Mouse (Mus musculus) monocyte, adult 5-6 weeks (primary cell): ENCODE measurements around the gene Mfap4. TPM values are rescaled to one million over a fixed set of nuclear protein-coding genes. Genes with fewer than 3 reads are reported as not detected.

Experiments used
- ATAC-seq: fragments of 153-309, 156-312 bp; replicated peaks from 2 replicates; pipeline ENCODE4 v1.8.0; 2017; ENCODE audit warnings: mild to moderate bottlenecking; ENCODE audit not compliant: low TSS enrichment, insufficient number of reproducible peaks, severe bottlenecking, poor library complexity, low FRiP score
- total RNA-seq: library from RNA; stranded (forward); fragments of 200-1000, 200-491, 200-594 nt; gene quantifications from 3 replicates; pipeline ENCODE4 v1.2.3, GENCODE M21; 2017

Gene Mfap4
- not detected in 3 replicates for total RNA-seq

DNA sequence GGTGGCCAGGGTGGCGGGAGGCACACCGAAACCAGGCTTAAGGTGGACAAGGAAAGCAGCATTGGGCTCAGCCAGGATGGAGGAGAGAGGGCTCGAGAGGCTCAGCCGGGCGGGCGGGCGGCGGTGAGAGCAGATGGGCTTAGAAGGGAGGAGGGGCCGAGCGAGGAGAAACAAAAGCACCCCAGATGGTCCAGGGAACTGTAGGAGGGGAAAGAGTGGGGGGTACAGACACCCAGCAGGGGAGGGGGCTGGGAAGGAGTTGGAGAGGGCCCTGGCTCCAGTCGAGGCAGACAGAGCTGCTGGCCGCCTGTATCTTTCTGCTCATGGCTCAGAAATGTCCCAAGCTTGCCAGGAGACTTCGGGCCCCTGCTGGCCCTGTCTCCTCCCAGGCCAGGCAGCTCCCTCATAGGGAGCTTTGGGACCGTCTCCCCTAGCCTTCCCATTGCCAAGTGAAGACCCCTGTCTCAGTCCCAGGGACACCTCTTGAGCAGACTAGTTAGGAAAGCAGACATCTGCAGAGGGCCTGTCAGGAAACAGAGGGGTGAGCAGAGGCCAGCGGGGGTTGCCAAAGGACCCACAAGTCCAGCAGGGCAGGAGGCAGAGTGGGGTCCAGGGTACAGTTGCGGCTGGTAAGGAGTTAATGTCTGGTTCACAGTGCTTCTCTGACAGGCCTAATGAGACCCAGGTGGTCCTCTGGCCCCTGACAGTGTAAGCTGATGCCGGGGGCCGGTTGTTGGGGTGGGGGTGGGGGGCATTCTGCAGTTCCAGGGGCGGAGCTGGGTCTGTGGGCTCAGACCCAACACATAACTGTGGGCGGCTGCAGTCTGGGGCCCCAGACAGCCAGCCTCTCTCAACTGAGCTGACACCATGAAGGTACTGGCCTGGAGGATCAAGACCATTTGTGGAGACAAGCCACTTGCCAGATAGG lies at the start of gene Mfap4:
TSS of gene Mfap4 (plus strand) at position 819 of the 928 bp plus-strand sequence.
- ATAC-seq: no peak

DNA sequence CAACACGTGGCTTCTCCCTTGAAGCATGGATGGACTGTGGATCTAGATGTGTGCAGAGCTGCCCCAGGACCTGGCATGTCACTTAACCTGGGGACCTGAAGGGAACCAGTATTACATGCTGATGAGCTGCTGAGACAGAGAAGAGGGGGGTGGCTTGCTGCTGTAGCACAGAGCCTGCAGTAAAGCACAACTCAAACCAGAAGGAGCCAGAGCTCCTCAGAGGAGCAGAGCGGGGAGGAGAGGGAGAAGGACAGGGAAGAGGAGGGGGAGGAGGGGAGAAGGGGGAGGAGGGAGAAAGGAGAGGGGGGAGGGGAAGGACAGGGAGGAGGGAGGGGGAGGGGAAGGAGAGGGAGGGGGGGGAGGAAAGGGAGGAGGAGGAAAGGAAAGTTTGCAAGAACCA lies 48.9 kb upstream of the Mfap4 start:
- ATAC-seq: no peak

DNA sequence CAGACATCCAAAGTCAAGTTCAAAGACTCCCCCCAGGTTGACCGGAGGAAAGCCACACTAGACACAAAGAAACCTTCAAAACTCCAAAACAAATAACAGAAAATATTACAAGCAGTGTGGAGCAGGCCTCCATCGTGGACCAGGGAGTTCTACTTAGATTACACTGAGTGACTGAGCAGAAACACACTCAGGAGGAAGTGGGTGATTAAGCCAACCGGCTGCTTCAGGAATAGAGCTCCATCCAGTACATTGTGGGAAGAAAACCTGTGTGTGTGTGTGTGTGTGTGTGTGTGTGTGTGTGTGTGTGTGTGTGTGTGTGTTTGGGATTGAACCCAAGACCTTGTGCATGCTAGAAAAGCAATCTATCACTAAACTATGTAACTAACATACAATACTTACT lies 46.1 kb upstream of the Mfap4 start:
- ATAC-seq: no peak

- ATAC-seq: no peak
These were observed 44.8 kb upstream of the Mfap4 start for GRCm38 (mm10) chr11:61440416-61440815.

DNA sequence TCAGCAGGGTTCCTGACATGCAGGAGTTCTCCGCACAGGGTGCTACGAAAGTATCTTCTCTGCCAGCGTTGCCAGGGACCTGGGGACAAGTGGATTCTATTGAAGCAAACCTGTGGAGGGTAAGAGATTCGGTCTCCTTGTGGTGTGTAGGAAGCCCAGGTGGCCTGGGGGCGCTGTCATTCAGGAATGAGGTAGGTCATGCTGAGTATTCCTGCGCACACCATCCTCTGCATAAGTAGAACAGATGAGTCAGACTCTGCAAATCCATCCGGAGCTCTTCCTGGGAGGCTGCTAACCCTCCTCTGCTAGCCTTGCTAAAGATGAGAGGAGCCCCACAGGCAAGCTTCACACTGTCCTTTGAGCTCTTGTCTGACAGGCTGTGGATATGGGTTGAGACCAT lies 43.6 kb upstream of the Mfap4 start:
- no peak for ATAC-seq

GRCm38 (mm10) chr11:61443807-61444206 lies 41.4 kb upstream of the Mfap4 start:
- no peak for ATAC-seq

DNA sequence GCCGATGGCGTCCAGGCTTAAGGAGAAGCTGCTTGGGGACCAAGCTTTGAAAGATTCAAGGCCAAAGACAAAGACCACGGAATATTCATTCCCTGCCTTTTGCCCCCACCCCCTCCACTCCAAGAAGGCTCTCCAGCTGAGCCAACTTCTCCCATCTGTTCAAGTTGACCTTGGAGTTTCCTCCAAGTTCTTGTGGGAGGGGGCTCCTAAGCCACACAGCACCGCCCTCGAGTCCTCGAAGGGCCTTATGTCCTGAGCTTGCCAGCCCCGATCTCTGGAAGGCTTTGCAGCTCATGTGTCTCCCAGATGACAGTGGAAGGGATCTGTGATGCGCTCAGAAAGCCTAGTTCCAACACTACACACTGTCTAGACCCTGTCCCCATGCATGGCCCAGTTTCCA lies 37.9 kb upstream of the Mfap4 start:
- no peak for ATAC-seq

GRCm38 (mm10) chr11:61448041-61448440 lies 37.2 kb upstream of the Mfap4 start:
- no peak for ATAC-seq

- ATAC-seq: no peak
These were observed 36.5 kb upstream of the Mfap4 start for GRCm38 (mm10) chr11:61448599-61449225.

GRCm38 (mm10) chr11:61449499-61450292 lies 35.5 kb upstream of the Mfap4 start:
- ATAC-seq: no peak

- ATAC-seq: no peak
These were observed 21.2 kb upstream of the Mfap4 start for GRCm38 (mm10) chr11:61464071-61464470.

- ATAC-seq: no peak
These were observed 19.8 kb upstream of the Mfap4 start for GRCm38 (mm10) chr11:61465422-61465821.

GRCm38 (mm10) chr11:61468534-61468933 lies 16.7 kb upstream of the Mfap4 start:
- 0 out of 2 replicates have a peak, but pooled peaks have one; percentile 31 for ATAC-seq

DNA sequence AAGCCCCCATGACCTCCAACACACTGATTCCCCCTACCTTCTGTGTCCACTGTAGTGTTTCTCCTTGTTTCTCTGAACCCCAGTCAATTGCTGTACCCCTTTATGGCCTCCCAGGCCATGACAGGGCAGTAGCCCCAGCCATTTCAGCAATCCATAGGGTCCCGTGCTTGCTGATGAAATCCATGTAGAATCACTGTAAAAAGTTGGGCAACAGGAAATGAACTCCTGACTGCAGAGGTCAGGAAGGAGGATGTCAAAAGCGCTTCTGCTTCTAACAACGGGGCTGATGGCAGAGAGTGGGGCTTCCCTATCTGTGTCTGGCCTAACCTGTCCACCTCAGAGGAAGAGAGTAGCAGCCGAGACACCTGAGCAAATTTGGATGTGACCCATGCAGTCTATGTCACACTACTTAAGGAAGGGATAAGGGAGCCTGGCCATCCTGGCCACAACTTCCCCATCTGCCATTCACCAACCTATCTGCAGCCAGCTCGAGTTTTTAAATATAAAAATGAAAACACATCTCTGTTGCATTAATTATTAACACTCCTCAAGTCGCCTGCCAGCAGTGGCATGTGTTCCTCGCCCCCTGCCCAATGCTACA lies 15.8 kb upstream of the Mfap4 start:
- ATAC-seq: peak; percentile 84

GRCm38 (mm10) chr11:61470880-61471279 lies 14.4 kb upstream of the Mfap4 start:
- no peak for ATAC-seq

DNA sequence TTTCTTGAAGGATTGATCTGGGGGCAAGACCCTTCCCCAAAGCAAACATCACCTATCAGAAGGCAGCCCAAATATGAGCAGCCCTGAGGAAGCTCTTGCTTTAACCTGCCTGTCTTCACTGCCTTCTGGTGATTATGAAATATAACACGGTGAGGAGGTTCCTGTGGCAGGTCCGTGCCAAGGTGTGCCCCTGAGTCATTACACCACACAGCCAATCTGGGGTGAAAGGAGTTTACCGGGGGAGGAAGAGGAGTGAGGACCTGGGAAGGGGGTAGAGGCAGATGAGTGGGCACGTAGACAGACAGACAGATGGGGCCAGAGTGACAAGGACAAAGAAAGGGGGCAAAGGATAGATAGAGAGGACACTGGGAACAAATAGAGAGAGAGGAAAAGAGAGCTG lies 11.6 kb upstream of the Mfap4 start:
- ATAC-seq: no peak

- ATAC-seq: no peak
These were observed 8.3 kb upstream of the Mfap4 start for GRCm38 (mm10) chr11:61476786-61477382.
